Comparison of ENCODE assay signal across 19 mouse cellular contexts in the genomic region with DNA sequence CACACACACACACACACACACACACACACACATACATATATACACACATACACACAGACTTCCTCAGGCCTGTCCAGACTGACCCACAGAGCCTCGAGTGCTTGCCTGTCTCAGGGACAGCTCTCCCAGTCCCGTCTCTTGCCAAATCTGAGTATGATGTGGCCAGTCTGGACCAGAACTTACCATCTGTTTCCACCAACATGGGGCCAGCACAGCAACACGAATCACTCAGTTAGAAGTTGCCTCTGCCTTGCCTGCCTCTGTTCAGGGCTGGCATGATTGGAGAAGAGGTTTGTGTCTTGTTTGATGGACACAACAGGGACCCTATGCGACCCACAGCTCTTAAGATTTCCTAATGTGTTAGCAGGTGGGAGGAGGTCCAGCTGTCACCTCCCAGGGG. TPM values are rescaled to one million over a fixed set of nuclear protein-coding genes. Genes with fewer than 3 reads are reported as not detected.
DNase-seq lines count a peak whose midpoint lies in the region; ATAC-seq lines count a peak whose summit lies in the region.
"Had no signal": no experiment of that assay in that cellular context is flagged by ENCODE, and none has a peak within 500 bp of the region (broad histone marks: within the 10 kb centered on the region; RNA-seq: fewer than 3 reads in every experiment).

No protein-coding gene starts in this region.

- no peak for ATAC-seq in erythroid progenitor cell, adult 5-6 weeks (replicated peaks; ENCODE audit: low FRiP score, poor library complexity, severe bottlenecking)
- ATAC-seq: forebrain, embryonic 14.5 days; inflammation-experienced regulatory T-cells, adult 6 months; midbrain, embryonic 16.5 days; Patski had no signal

- peak; percentile 45 for DNase-seq in NIH3T3 (ENCODE audit: low read depth)
- DNase-seq in cerebellum, adult 11-12 months, result peak; percentile 42
- peak; percentile 56 for DNase-seq in cerebellum, adult 9-11 months
- no peak for DNase-seq in thymus, postnatal 4 days
- DNase-seq in kidney, postnatal 10 days, result no peak
- no peak for DNase-seq in kidney, adult 8-10 months
- DNase-seq: adrenal gland, postnatal 14 days; gastrocnemius, postnatal 36 days; heart, adult 18-20 months; heart, postnatal 36 days; kidney, adult 11 months; kidney, postnatal 36 days; right cerebral cortex, postnatal 25 days had no signal

RNA-seq across cellular contexts. Expression of gene B3gnt7, which starts 46.3 kb away (rescaled TPM):
- total RNA-seq in erythroid progenitor cell, adult 5-6 weeks (2015; ENCODE audit: low replicate concordance), result 1.4 TPM in 1 of 2 replicates, not detected in the other
- not detected in 2 replicates for total RNA-seq in erythroid progenitor cell, adult 5-6 weeks (2017; ENCODE audit: low replicate concordance)
- total RNA-seq: gastrocnemius, adult 18-20 months; gastrocnemius, postnatal 36 days had no signal

Comparison
In these comparisons a context has a peak if more than half of its experiments do, and no peak if none do; other contexts are left out.
1. DNase-seq: peak in NIH3T3 (single experiment), cerebellum, adult 11-12 months (single experiment) and cerebellum, adult 9-11 months (single experiment); none in thymus, postnatal 4 days (single experiment), kidney, postnatal 10 days (single experiment) and kidney, adult 8-10 months (0 of 2).